ENCODE assay signal across 26 mouse cellular contexts in genomic region chr7:129789461-129789860, GRCm38 (mm10).
DNase-seq lines count a peak whose midpoint lies in the region; ATAC-seq and TF ChIP-seq lines count a peak whose summit lies in the region.
"Had no signal": no experiment of that assay in that cellular context is flagged by ENCODE, and none has a peak within 500 bp of the region (broad histone marks: within the 10 kb centered on the region; RNA-seq: fewer than 3 reads in every experiment).

No protein-coding gene starts in this region.

- no peak for ATAC-seq in lung, embryonic 14.5 days (ENCODE audit: insufficient read depth)
- 0 out of 2 replicates have a peak, but pooled peaks have one; percentile 26 for ATAC-seq in embryonic facial prominence, embryonic 14.5 days (ENCODE audit: low read depth)
- no peak for ATAC-seq in stomach, embryonic 14.5 days (ENCODE audit: insufficient number of reproducible peaks, insufficient read depth, low FRiP score, low read depth)
- ATAC-seq in intestine, postnatal 0 days = no peak
- ATAC-seq: activated CD4-positive, CD25-positive, alpha-beta regulatory T cell, adult 4 months; forebrain, embryonic 16.5 days; intestine, embryonic 16.5 days; liver, postnatal 0 days had no signal

- WGBS in lung, embryonic 14.5 days = 39% methylated on average over 6 of the region's 6 CpGs
- 49% methylated on average over 6 of the region's 6 CpGs for WGBS in embryonic facial prominence, embryonic 14.5 days
- 35% methylated on average over 6 of the region's 6 CpGs for WGBS in stomach, embryonic 14.5 days
- 34% methylated on average over 6 of the region's 6 CpGs for WGBS in intestine, postnatal 0 days

- intact Hi-C loops in heart, postnatal 14 days (cut with DNase I) = no loop called here

- TF ChIP-seq CTCF in lung, embryonic 14.5 days (IDR thresholded peaks at IDR 0.05; ENCODE audit: low read depth) = no peak
- no peak for TF ChIP-seq CTCF in intestine, postnatal 0 days (IDR thresholded peaks at IDR 0.05; ENCODE audit: low read depth)

- no peak overlapping the region for H3K9ac ChIP-seq in lung, embryonic 14.5 days
- no peak overlapping the region for H3K9ac ChIP-seq in embryonic facial prominence, embryonic 14.5 days (ENCODE audit: low read depth, low read length)
- H3K9ac ChIP-seq in stomach, embryonic 14.5 days (replicated peaks; ENCODE audit: low read depth, low read length) = no peak overlapping the region
- no peak overlapping the region for H3K9ac ChIP-seq in intestine, postnatal 0 days (ENCODE audit: low read depth, low read length)
- H3K9ac ChIP-seq: embryonic facial prominence, embryonic 15.5 days; hindbrain, embryonic 14.5 days; limb, embryonic 15.5 days; liver, postnatal 0 days; neural tube, embryonic 15.5 days had no signal

- 0 out of 2 replicates have a peak overlapping the region, but pooled peaks have one; percentile 13 for H3K27ac ChIP-seq in lung, embryonic 14.5 days (ENCODE audit: low read depth)
- no peak overlapping the region for H3K27ac ChIP-seq in embryonic facial prominence, embryonic 14.5 days (replicated peaks; ENCODE audit: low read depth, low read length)
- peak overlapping the region; percentile 23; the same call in 1 of the 2 replicates for H3K27ac ChIP-seq in stomach, embryonic 14.5 days (ENCODE audit: low read length)
- no peak overlapping the region for H3K27ac ChIP-seq in intestine, postnatal 0 days (ENCODE audit: low read depth, low read length)
- H3K27ac ChIP-seq: embryonic facial prominence, embryonic 15.5 days; hindbrain, embryonic 14.5 days; limb, embryonic 15.5 days; neural tube, embryonic 15.5 days had no signal

- DNase-seq in embryo, embryonic 10 days (ENCODE audit: low spot score) = peak; percentile 18
- DNase-seq in embryo, embryonic 9.5 days (ENCODE audit: extremely low spot score) = no peak
- DNase-seq in lung, embryonic 14.5 days = peak; percentile 43
- no peak for DNase-seq in lung, postnatal 25 days (ENCODE audit: low spot score)
- no peak for DNase-seq in embryonic facial prominence, embryonic 14.5 days (ENCODE audit: low spot score)
- no peak for DNase-seq in heart, postnatal 14 days
- DNase-seq: adrenal gland, postnatal 10 days; cerebellum, postnatal 36 days; kidney, postnatal 14 days; liver, postnatal 0 days; lung, postnatal 14 days; right cerebral cortex, postnatal 14 days; spleen, adult 18-20 months; thymus, postnatal 14 days had no signal

- no peaks in the 10 kb centered on the region for H3K27me3 ChIP-seq in lung, embryonic 14.5 days (ENCODE audit: insufficient read depth, low read length)
- H3K27me3 ChIP-seq in embryonic facial prominence, embryonic 14.5 days (replicated peaks; ENCODE audit: control insufficient read depth, insufficient read depth, low read length) = no peaks in the 10 kb centered on the region
- H3K27me3 ChIP-seq in stomach, embryonic 14.5 days (ENCODE audit: control insufficient read depth, insufficient read depth, low read length) = no peaks in the 10 kb centered on the region
- no peaks in the 10 kb centered on the region for H3K27me3 ChIP-seq in intestine, postnatal 0 days (replicated peaks; ENCODE audit: control insufficient read depth, insufficient read depth, low read length)
- H3K27me3 ChIP-seq: limb, embryonic 15.5 days; megakaryocyte, embryonic 14.5 days; neural tube, embryonic 15.5 days had no signal

- peaks cover 17% of the 10 kb centered on the region for H3K4me1 ChIP-seq in lung, embryonic 14.5 days (ENCODE audit: insufficient read depth)
- peaks cover 12% of the 10 kb centered on the region; the same call in 1 of the 2 replicates for H3K4me1 ChIP-seq in embryonic facial prominence, embryonic 14.5 days (ENCODE audit: control insufficient read depth, insufficient read depth, low read length)
- H3K4me1 ChIP-seq in stomach, embryonic 14.5 days (ENCODE audit: control insufficient read depth, insufficient read depth, low read length) = peaks cover 15% of the 10 kb centered on the region; the same call in 1 of the 2 replicates
- no peaks in the 10 kb centered on the region for H3K4me1 ChIP-seq in intestine, postnatal 0 days (replicated peaks; ENCODE audit: control insufficient read depth, insufficient read depth, low read length)
- H3K4me1 ChIP-seq: megakaryocyte, embryonic 14.5 days had no signal

- H3K4me2 ChIP-seq in lung, embryonic 14.5 days = no peak overlapping the region
- H3K4me2 ChIP-seq in embryonic facial prominence, embryonic 14.5 days (ENCODE audit: low read depth, low read length) = no peak overlapping the region
- no peak overlapping the region for H3K4me2 ChIP-seq in stomach, embryonic 14.5 days (replicated peaks; ENCODE audit: low read depth, low read length)
- no peak overlapping the region for H3K4me2 ChIP-seq in intestine, postnatal 0 days (replicated peaks; ENCODE audit: low read depth)
- H3K4me2 ChIP-seq: embryonic facial prominence, embryonic 15.5 days; heart, embryonic 11.5 days; hindbrain, embryonic 14.5 days; limb, embryonic 15.5 days; neural tube, embryonic 15.5 days had no signal

- H3K9me3 ChIP-seq in lung, embryonic 14.5 days (ENCODE audit: low read depth, low read length) = no peaks in the 10 kb centered on the region
- no peaks in the 10 kb centered on the region for H3K9me3 ChIP-seq in embryonic facial prominence, embryonic 14.5 days (ENCODE audit: control insufficient read depth, low read length)
- no peaks in the 10 kb centered on the region for H3K9me3 ChIP-seq in stomach, embryonic 14.5 days (ENCODE audit: control insufficient read depth, low read depth, low read length)
- no peaks in the 10 kb centered on the region for H3K9me3 ChIP-seq in intestine, postnatal 0 days (ENCODE audit: control insufficient read depth)
- H3K9me3 ChIP-seq: embryonic facial prominence, embryonic 15.5 days; limb, embryonic 15.5 days; neural tube, embryonic 15.5 days had no signal

- no peaks in the 10 kb centered on the region for H3K36me3 ChIP-seq in lung, embryonic 14.5 days (ENCODE audit: insufficient read depth)
- no peaks in the 10 kb centered on the region for H3K36me3 ChIP-seq in embryonic facial prominence, embryonic 14.5 days (ENCODE audit: control insufficient read depth, insufficient read depth, low read length)
- no peaks in the 10 kb centered on the region for H3K36me3 ChIP-seq in stomach, embryonic 14.5 days (ENCODE audit: control insufficient read depth, insufficient read depth, low read length)
- H3K36me3 ChIP-seq in intestine, postnatal 0 days (ENCODE audit: control insufficient read depth, insufficient read depth) = no peaks in the 10 kb centered on the region
- H3K36me3 ChIP-seq: embryonic facial prominence, embryonic 15.5 days; G1E; limb, embryonic 15.5 days; neural tube, embryonic 15.5 days had no signal

- no peak overlapping the region for H3K4me3 ChIP-seq in lung, embryonic 14.5 days (ENCODE audit: low read depth, low read length)
- H3K4me3 ChIP-seq in embryonic facial prominence, embryonic 14.5 days (ENCODE audit: low read depth, low read length) = no peak overlapping the region
- no peak overlapping the region for H3K4me3 ChIP-seq in stomach, embryonic 14.5 days (ENCODE audit: low read depth, low read length)
- no peak overlapping the region for H3K4me3 ChIP-seq in intestine, postnatal 0 days (ENCODE audit: low read depth, low read length)
- H3K4me3 ChIP-seq: embryonic facial prominence, embryonic 15.5 days; limb, embryonic 15.5 days; megakaryocyte, embryonic 14.5 days; neural tube, embryonic 15.5 days had no signal

Comparison
In these comparisons a context has a peak if more than half of its experiments do, and no peak if none do; other contexts are left out.
1. DNase-seq: peak in embryo, embryonic 10 days (single experiment) and lung, embryonic 14.5 days (single experiment); none in embryo, embryonic 9.5 days (single experiment), lung, postnatal 25 days (single experiment), embryonic facial prominence, embryonic 14.5 days (single experiment) and heart, postnatal 14 days (0 of 2).
2. H3K27ac ChIP-seq: peak in lung, embryonic 14.5 days (single experiment) and stomach, embryonic 14.5 days (single experiment); none in embryonic facial prominence, embryonic 14.5 days (single experiment) and intestine, postnatal 0 days (single experiment).